Mouse (Mus musculus): ENCODE measurements at regions not wholly inside any gene's neighbourhood (a gene's known extent, or its start where the extent isn't known, plus 50 kb on each side); places are given as distances from the start of the nearest gene placed in this dataset.
"Not testable (repeated sequence)": the region's sequence is repeated elsewhere in the genome, so short reads cannot be mapped to it uniquely, and the experiment has no call there.

- ATAC-seq (replicated peaks; ENCODE audit: poor library complexity, severe bottlenecking): no peak
Observed at GRCm38 (mm10) chr12:95384248-95384964, 307.6 kb upstream of the Flrt2 start.

GRCm38 (mm10) chr12:95385688-95386087 is 306.3 kb upstream of the Flrt2 start:
- no peak for ATAC-seq (replicated peaks; ENCODE audit: poor library complexity, severe bottlenecking)

- ATAC-seq (replicated peaks; ENCODE audit: poor library complexity, severe bottlenecking): no peak
Observed at GRCm38 (mm10) chr12:95388185-95388584, 303.8 kb upstream of the Flrt2 start.

- no peak for ATAC-seq (replicated peaks; ENCODE audit: poor library complexity, severe bottlenecking)
Observed at GRCm38 (mm10) chr12:95392821-95393220, 299.2 kb upstream of the Flrt2 start.

GRCm38 (mm10) chr12:95394991-95395530 is 297.0 kb upstream of the Flrt2 start:
- ATAC-seq (replicated peaks; ENCODE audit: poor library complexity, severe bottlenecking): no peak

GRCm38 (mm10) chr12:95420861-95421260 is 271.2 kb upstream of the Flrt2 start:
- ATAC-seq (replicated peaks; ENCODE audit: poor library complexity, severe bottlenecking): no peak

DNA sequence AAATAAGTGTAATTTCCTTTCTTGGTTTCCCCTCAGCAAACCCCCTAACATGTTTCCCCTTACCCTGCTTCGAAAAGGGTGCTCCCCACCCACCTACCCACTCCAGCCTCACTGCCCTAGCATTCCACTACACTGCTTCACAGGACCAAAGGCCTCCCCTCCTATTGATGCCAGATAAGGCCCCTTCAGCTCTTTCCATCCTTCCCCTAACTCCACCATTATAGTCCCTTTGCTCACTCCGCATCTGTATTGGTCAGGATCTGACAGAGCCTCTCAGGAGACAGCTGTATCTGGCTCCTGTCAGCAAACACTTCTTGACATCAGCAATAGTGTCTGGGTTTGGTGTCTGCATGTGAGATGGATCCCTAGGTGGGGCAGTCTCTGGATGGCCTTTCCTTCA is 267.3 kb upstream of the Flrt2 start:
- no peak for ATAC-seq (replicated peaks; ENCODE audit: poor library complexity, severe bottlenecking)

GRCm38 (mm10) chr12:95437226-95437625 is 254.8 kb upstream of the Flrt2 start:
- ATAC-seq (replicated peaks; ENCODE audit: poor library complexity, severe bottlenecking): no peak

GRCm38 (mm10) chr12:95457480-95457879 is 234.5 kb upstream of the Flrt2 start:
- ATAC-seq (replicated peaks; ENCODE audit: poor library complexity, severe bottlenecking): no peak

DNA sequence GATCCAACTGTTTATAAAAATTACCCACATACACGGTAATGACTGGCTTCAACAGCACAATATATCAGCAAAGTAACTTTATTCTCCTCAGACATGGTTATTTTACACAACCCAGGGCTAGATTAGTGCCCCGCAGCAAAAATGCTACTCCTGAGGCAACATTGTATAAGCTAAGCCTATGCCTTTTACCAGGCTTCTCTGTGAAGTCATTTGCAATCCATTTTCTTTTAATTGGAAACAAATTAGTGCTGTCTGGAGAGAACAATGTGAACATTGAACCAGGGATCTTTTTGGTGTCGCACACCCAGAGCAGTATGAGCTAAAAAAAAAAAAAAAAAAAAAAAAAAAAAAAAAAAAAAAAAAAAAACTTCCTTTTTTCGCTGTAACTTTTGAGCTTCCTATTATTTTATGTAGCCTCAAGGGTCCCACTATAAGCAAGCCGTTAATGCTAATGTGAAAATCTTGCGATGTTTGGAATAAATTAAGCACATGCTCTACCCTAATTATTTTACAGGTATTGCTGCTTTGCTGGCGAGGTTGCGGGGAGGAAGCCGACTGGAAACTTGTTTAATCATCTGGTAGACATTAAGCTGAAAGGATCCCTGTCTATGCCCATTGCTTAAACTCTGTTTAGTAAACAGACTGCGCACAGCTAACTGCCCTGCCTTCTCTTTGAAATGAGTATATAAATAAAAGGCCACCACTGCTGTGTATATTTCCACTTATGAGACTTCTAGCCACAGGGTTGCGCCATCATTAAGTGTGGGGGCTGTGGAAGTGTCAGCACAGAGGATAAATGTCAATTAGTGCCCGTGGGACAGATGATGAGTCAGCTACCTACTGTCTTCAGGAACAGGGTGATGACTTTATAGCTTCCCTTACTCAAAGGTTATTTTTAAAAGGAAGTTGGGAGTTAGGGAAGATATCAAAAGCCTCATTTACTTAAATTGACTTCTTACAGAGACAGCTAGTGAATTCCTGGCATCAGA is 225.2 kb upstream of the Flrt2 start:
- ATAC-seq (replicated peaks; ENCODE audit: poor library complexity, severe bottlenecking): peak; percentile 40; the same call in 1 of the 2 replicates

- no peak for ATAC-seq (replicated peaks; ENCODE audit: poor library complexity, severe bottlenecking)
Observed at GRCm38 (mm10) chr12:95469897-95470296, 222.1 kb upstream of the Flrt2 start.

- ATAC-seq (replicated peaks; ENCODE audit: poor library complexity, severe bottlenecking): no peak
Observed at GRCm38 (mm10) chr12:95486502-95486901, 205.5 kb upstream of the Flrt2 start.

DNA sequence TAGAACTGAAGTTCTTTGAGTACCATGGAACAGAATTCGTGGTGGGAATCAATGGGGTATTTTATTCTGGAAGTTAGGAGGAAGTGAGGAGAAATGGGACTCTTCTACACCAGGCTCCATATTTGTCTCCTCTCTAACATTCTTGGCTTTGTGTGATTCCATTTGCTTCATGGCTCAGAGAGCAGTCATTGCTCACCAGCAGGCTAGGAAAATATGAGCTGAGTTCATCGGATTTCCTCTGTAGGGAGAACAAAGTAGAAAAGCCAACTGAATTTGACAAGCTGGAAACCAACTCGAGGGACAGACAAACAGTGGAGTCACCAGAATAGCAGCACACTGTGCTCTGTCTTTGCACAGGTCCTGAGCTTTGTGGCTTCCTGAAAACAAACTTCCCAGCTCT is 203.7 kb upstream of the Flrt2 start:
- ATAC-seq (replicated peaks; ENCODE audit: poor library complexity, severe bottlenecking): no peak

- ATAC-seq (replicated peaks; ENCODE audit: poor library complexity, severe bottlenecking): no peak
Observed at GRCm38 (mm10) chr12:95489374-95489773, 202.7 kb upstream of the Flrt2 start.

DNA sequence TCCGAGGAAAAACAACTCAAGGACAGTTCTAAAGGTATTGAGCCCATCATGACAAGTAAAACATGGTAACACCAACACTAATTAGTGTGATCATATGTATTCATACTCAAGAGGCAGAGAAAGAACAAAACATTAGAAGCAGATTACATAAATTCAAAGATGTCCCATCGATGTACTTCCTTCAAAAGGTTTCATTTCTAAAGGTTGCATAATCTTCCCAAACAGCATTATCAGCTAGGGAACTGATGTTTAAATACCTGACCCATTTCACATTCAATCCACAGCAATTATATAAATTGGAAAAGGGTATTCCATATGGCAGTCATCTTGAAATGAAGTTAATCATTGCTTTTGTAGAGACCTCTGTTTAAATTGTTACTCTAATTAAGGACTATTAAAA is 202.2 kb upstream of the Flrt2 start:
- ATAC-seq (replicated peaks; ENCODE audit: poor library complexity, severe bottlenecking): no peak

GRCm38 (mm10) chr12:95491806-95492436 is 200.1 kb upstream of the Flrt2 start:
- not testable (repeated sequence) for ATAC-seq (replicated peaks; ENCODE audit: poor library complexity, severe bottlenecking)

- no peak for ATAC-seq (replicated peaks; ENCODE audit: poor library complexity, severe bottlenecking)
Observed at GRCm38 (mm10) chr12:95501443-95501842, 190.6 kb upstream of the Flrt2 start.

GRCm38 (mm10) chr12:95520008-95520407 is 172.0 kb upstream of the Flrt2 start:
- no peak for ATAC-seq (replicated peaks; ENCODE audit: poor library complexity, severe bottlenecking)

DNA sequence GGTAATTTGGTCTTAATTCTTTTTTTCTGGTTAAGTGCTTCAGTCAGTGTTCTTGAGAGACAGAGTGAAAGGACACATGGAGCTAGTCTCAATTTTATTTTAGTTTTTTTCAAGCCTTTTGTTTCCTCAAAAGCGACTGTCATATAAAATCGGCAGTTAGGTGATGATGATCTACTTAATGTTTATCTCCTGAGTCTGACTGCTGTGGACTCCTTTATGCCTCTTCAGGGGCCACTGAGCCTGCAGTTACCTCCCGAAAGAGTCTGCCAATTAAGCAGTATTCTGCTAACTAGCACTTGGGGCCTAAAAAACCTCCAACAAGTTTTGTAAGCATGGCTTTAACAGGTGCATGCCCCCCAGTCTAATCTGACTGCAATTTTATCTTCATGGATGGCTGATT is 170.0 kb upstream of the Flrt2 start:
- ATAC-seq (replicated peaks; ENCODE audit: poor library complexity, severe bottlenecking): no peak

- no peak for ATAC-seq (replicated peaks; ENCODE audit: poor library complexity, severe bottlenecking)
Observed at GRCm38 (mm10) chr12:95533888-95534639, 158.0 kb upstream of the Flrt2 start.
